Mouse (Mus musculus) neutrophil, adult 5-6 weeks (primary cell): ENCODE results near the gene Nkx2-5. TPM values are rescaled to one million over a fixed set of nuclear protein-coding genes. Genes with fewer than 3 reads are reported as not detected.

Source experiments
- ATAC-seq: fragments of 151-379, 151-347 bp; 2 replicates; pipeline ENCODE4 v1.8.0; 2017; ENCODE audit warnings: mild to moderate bottlenecking, moderate TSS enrichment; ENCODE audit not compliant: insufficient number of reproducible peaks, poor library complexity, low FRiP score, severe bottlenecking; ENCODE audit errors: extremely low read depth
- total RNA-seq: library from RNA; stranded (forward); fragments of 200-1000 nt; gene quantifications from 2 replicates; pipeline ENCODE4 v1.2.3, GENCODE M21; 2017

The Nkx2-5 gene
- total RNA-seq, 1 experiment from 2014 or later, result not detected

GRCm38 (mm10) chr17:26838911-26839717 is 5.7 kb downstream of the Nkx2-5 start:
- no peak for ATAC-seq

- ATAC-seq, result no peak
Observed at GRCm38 (mm10) chr17:26838191-26838910, 6.5 kb downstream of the Nkx2-5 start.

- no peak for ATAC-seq
Observed at GRCm38 (mm10) chr17:26837546-26837985, 7.2 kb downstream of the Nkx2-5 start.

- no peak for ATAC-seq
Observed at GRCm38 (mm10) chr17:26836786-26837545, 7.8 kb downstream of the Nkx2-5 start.

- no peak for ATAC-seq
Observed at GRCm38 (mm10) chr17:26836377-26836776, 8.4 kb downstream of the Nkx2-5 start.

- no peak for ATAC-seq
Observed at GRCm38 (mm10) chr17:26835956-26836355, 8.9 kb downstream of the Nkx2-5 start.

GRCm38 (mm10) chr17:26834966-26835755 is 9.6 kb downstream of the Nkx2-5 start:
- ATAC-seq, result no peak

GRCm38 (mm10) chr17:26834302-26834965 is 10.4 kb downstream of the Nkx2-5 start:
- ATAC-seq, result no peak

- no peak for ATAC-seq
Observed at GRCm38 (mm10) chr17:26833806-26834205, 11.0 kb downstream of the Nkx2-5 start.

- ATAC-seq, result no peak
Observed at GRCm38 (mm10) chr17:26826131-26826530, 18.7 kb downstream of the Nkx2-5 start.

- ATAC-seq, result no peak
Observed at GRCm38 (mm10) chr17:26817776-26818175, 27.0 kb downstream of the Nkx2-5 start.

- no peak for ATAC-seq
Observed at GRCm38 (mm10) chr17:26816810-26817209, 28.0 kb downstream of the Nkx2-5 start.

- no peak for ATAC-seq
Observed at GRCm38 (mm10) chr17:26813497-26813896, 31.3 kb downstream of the Nkx2-5 start.

GRCm38 (mm10) chr17:26812607-26813006 is 32.2 kb downstream of the Nkx2-5 start:
- no peak for ATAC-seq

- ATAC-seq, result no peak
Observed at GRCm38 (mm10) chr17:26802886-26803285, 41.9 kb downstream of the Nkx2-5 start.

GRCm38 (mm10) chr17:26797379-26798128 is 47.3 kb downstream of the Nkx2-5 start:
- no peak for ATAC-seq

- no peak for ATAC-seq
Observed at GRCm38 (mm10) chr17:26795386-26795785, 49.4 kb downstream of the Nkx2-5 start.

- ATAC-seq, result peak; percentile 38; the same call in 1 of the 2 replicates
Observed at GRCm38 (mm10) chr17:26794744-26795143, 50.1 kb downstream of the Nkx2-5 start.
